Mouse (Mus musculus): ENCODE data around the gene Zfyve1. TPM values are rescaled to one million over a fixed set of nuclear protein-coding genes. Genes with fewer than 3 reads are reported as not detected.

The Zfyve1 gene
- polyA plus RNA-seq, 2 experiments from 2014 or later: 8.1 to 12.2 TPM

GRCm38 (mm10) chr12:83578896-83579569 is 18.0 kb downstream of the Zfyve1 start:
- no peak for ATAC-seq

GRCm38 (mm10) chr12:83578356-83578755 is 18.7 kb downstream of the Zfyve1 start:
- no peak for ATAC-seq

DNA sequence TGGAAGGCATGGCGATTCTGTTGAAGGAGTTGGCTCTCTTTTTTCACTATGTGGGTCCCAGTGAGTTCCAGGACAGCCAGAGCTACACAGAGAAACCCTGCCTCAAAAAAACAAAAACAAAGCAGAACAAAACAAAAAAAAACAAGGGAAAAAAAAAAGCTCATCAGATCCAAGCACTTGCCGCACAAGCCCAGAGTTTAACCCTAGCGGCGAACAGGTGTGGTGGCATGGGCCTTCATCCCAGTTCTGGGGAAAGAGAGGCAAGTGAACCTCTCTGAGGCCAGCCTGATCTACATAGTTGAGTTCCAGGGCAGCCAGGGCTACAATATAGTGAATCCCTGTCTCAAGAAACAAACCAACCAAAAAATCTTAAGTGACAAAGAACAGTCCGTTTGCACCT is 19.6 kb downstream of the Zfyve1 start:
- no peak for ATAC-seq

DNA sequence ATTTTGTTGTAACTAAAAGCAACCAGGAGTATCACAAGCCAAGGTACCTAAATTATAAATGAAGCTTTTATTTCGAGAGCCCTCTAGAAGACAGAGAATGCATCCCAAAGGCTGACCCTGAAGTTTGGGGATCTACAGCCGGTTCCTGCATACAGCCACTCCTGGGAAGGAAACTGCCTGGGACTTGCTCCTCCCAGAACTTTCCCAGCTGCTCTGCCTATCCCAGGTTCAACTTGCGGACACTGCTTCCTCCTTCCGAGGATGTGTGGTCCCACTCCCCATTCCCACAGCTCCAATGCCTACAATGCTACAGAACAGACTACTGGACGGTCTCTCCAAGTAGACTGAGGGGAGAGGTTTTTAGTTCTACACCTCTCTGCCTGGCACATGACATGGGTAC is 24.3 kb downstream of the Zfyve1 start:
- no peak for ATAC-seq

DNA sequence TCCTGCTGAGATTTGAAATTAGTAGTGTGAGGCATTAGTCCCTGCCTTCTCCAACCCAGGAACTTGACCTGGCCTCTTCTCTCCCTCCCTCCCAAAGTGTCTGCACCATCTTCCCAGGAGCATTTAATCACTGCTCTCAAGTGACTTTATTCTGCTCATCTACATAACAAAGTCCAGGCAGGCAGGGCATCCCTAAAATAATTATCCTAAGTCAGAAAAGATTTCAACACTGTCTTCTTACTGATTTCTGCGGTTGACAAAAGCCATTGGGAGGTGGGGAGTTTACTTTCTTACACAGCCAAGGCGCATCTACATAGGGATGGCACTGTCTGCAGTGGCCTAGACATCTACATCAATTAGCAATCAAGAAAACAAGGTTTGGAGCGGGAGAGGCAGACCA is 27.2 kb downstream of the Zfyve1 start:
- no peak for ATAC-seq

DNA sequence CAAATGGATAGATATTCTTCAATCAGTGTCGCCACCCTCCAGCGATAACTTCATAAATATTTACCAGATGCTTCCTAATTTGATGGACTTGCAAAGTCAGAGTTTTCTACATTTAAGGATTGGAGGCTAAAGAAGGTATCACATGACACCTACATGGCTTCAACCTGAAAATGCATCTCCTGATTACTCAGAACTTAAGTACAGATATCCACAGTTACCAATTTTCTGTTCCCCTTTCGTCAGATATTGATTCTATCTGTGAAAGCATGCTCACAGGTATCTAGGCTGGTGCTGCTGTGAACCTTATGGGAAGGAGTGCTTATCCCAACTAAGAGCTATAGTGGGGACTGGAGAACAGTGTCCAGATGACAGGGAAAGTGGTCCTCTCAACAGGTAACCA is 34.4 kb downstream of the Zfyve1 start:
- no peak for ATAC-seq

GRCm38 (mm10) chr12:83560189-83560588 is 36.8 kb downstream of the Zfyve1 start:
- no peak for ATAC-seq

DNA sequence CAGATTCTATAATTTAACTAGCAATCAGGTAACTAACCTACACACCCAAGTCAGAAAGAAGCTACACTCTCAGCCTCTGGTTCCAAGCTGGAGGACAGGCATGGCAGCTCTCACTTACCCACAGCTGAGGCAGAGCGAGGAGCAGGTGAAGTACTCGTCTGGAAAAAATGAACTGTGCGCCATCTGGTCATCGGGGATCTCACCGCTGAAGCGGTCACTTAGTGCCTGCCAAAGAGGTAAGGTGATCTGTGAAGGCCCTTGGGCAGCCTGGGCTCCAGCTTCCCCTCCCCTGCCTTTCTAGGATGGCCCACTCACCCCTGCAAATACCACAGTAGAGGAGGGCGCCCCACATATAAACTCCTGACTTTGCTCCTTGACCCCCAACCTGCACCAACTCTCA is 38.5 kb downstream of the Zfyve1 start:
- no peak for ATAC-seq

DNA sequence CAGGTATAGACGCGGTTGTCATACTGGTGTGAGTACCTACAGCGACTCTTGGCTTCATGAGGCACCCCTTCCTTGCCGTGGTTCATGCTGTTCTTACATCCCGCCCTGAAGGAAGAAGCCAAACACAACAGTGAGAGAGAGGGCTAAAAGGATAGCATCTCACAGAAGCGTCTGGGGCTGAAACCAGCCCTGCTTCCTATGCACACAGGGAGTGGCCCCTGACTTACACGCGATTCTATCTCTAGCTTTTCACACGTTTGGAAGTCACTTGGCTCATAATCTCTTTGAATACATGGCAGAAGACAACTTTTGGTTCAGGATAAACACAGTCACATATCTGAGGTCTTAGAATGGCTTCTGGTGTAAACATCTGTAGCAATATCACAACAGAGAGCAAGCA is 41.4 kb downstream of the Zfyve1 start:
- ATAC-seq: no peak

DNA sequence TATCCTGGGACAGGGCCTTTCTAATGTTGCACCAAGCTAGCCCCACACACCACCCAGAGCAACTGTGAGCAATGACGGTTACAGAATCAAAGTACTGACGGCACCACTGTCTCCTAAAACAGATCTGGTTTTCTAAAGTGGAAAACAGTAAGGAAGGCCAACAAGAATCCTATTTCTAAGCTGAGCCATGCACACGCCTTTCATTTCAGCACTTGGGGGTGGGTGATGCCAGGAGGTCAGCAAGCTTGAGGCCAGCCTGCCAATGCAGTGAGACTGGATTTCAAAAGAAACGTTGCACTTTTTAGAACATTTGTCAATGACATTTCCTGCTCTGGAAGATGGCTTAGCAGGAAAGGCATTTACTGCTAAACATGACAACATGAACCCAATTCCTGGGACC is 43.2 kb downstream of the Zfyve1 start:
- no peak for ATAC-seq

- ATAC-seq: no peak
These were observed 45.7 kb downstream of the Zfyve1 start for GRCm38 (mm10) chr12:83551305-83551704.

DNA sequence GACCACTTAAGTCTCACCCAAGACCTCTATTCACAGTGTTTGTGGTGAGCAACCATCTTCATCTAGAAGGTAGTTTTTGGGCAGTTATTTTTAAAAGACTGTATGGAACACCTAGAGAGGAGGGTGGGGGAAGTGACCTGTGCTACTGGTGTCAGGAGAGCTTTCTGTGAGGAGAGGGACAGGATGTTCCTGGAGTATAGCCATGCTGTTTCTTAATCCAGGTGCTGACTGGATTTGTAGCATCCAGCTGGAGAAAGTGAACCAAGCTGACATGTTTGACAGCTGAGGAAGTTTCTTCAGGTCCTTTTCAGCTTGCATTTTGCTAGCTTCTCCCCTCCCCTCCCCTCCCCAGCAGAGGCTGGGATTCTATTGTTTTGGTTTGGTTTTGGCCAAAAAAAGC is 52.2 kb downstream of the Zfyve1 start:
- no peak for ATAC-seq

GRCm38 (mm10) chr12:83543997-83544396 is 53.0 kb downstream of the Zfyve1 start:
- no peak for ATAC-seq

- ATAC-seq: no peak
These were observed 61.0 kb downstream of the Zfyve1 start for GRCm38 (mm10) chr12:83536039-83536438.

GRCm38 (mm10) chr12:83535428-83535827 is 61.6 kb downstream of the Zfyve1 start:
- no peak for ATAC-seq

DNA sequence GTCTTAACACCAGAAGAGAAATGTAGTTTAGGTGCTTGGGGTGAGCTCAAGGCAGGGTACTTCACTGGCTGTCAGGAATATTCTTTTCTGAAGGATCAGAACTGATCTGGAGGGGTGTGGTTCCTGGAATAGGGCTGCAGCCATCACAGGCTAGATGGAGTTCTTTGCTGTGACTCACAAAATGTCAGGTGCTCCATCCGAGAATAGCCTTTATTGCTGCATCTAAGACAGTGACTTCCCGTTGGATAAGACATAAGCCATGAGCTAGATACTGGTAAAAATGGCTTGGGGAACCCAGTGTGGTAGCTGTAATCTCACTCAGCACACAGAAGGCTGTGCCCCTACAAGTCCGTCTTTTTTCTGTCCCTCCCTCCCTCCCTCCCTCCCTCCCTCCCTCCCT is 62.8 kb downstream of the Zfyve1 start:
- ATAC-seq: no peak

DNA sequence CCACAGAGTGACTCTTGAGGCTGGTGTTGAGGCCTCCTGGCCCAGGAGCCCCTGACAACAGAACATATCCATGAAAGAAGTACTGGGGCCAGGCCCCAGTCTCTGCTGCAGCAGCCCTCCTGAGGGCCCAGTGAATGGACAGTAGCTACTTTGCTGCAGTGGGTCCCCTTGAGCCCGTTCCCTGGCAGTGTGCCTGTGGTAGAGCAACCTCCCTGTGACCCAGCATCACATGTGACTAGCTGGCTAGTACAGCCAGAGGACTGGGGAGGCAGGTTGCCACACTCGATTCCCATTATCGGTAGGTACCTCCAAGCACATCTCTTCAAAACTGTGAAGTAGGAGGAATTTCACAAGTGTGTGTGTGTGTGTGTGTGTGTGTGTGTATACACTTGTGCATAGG is 64.1 kb downstream of the Zfyve1 start:
- ATAC-seq: no peak

DNA sequence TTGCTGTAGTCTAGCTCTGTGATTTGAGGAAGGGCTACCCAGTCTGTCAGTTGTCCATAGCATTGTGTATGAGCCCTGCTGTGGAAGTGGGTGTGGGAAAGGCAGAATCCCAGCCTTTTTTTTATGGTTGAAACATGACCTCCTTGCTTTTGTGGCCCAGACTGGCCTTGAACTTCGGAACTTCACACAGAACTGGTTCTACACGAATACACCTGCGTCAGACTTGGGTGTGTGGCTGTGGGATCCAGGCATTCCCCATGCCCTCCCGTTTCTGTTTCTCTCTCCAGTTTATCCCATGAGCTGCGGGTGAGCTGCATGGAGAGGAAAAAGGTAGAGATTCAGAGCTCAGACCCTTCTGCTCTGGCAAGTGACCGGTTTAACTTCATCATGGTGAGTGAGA is 65.0 kb downstream of the Zfyve1 start:
- no peak for ATAC-seq

GRCm38 (mm10) chr12:83528665-83529064 is 68.4 kb downstream of the Zfyve1 start:
- no peak for ATAC-seq

DNA sequence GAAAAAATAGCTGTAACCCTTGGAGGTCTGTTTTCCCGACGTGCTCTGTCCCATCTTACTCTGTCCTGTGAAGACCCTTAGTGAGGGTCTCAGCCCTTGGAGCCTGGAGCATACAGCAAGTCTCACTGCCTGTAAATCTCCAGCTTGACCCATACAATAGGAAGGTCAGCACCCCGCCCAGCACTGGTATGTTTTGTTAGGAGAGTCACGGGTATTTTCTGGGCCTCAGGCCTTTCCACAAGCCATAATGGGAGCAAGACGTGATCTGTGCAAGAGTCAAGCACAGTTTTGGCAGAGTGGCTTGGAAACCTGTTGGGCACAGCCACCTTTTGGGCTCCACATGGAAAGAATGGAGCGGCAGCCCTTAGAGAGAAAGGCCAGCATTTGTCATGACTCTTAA is 69.2 kb downstream of the Zfyve1 start:
- ATAC-seq: no peak

- no peak for ATAC-seq
These were observed 71.0 kb downstream of the Zfyve1 start for GRCm38 (mm10) chr12:83525822-83526544.

DNA sequence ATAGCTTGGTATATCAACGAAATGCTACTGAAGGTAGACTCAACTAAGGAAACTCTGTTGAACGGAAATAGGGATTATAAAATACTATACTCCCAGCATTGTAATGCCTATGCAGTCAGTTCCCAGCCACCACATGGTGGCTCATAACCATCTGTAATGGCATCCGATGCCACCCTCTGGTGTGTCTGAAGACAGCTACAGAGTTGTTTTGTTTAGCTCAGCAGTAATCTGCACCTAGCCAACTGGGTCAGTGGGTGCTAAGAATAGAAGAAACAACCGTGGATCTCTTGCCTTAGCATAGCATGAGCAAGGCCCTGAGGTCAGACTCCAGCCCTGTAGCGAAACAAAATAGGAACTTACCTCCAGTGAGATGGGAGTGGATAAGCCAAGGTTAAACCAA is 72.7 kb downstream of the Zfyve1 start:
- ATAC-seq: no peak

GRCm38 (mm10) chr12:83523892-83524291 is 73.1 kb downstream of the Zfyve1 start:
- no peak for ATAC-seq

- no peak for ATAC-seq
These were observed 74.0 kb downstream of the Zfyve1 start for GRCm38 (mm10) chr12:83523056-83523455.

DNA sequence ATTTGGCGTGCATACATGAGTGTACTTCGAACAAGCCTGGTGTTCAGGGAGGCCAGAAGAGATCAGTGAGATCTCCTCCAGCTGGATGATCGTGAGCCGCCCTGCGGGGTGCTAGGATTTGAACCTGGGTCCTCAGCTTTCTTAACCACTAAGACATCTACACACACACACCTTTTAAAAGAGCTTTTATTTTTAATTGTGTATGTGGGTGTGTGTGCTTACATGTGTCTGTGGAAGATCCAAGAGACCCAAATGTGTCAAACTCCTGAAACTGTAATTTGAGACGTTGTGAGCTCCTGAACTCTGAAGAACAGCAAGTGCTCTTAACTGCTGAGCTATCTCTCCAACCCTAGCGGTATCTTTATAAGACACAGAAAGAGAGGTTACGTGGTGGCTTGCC is 75.9 kb downstream of the Zfyve1 start:
- ATAC-seq: no peak
